Mouse (Mus musculus): ENCODE results near the gene Tpp2.

DNA sequence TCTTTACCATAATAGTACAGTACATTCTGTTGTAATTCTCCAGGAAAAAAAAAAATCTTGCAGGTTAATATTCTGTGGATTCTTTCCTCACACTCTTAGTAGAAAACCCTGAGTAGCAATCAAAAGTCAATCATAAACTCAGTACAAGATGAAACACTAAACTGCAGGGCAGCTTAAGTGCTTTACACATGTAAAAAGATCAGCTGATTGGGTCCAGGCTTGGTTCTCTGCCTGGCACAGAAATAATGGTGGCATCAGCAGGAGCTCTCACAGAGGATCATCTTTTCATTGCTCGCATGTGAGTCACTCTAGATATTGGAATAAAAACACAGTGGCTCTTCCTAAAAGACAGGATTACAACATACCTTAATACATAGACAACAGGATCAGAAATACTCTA is 94.2 kb downstream of the Tpp2 start:
- TF ChIP-seq GATA1 (IDR thresholded peaks at IDR 0.05; ENCODE audit: borderline replicate concordance, low read length): no peak
- TF ChIP-seq FLI1 (IDR thresholded peaks at IDR 0.05; ENCODE audit: low read length): no peak

Data from megakaryocyte, embryonic 14.5 days (primary cell).